ENCODE assay signal across 14 mouse cellular contexts in the genomic region with DNA sequence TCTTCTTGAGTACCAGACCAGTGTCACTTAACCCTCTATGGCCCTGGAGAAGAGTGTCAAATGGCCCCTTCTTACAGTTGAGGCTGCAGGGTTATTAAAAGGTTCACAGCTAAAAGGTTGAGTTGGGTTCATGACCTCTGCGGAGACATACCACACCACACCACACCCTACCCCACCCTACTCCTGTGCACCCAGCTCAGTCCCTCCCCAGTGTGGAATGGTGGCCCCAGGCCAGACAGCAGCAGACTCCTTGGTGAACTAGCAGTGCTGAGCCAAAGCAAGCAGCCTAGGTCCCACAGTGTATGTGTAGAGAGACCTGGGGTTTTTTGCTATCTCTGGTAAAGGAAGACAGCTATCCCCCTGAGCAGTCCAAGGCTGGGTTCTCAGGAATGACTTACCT. TPM values are rescaled to one million over a fixed set of nuclear protein-coding genes. Genes with fewer than 3 reads are reported as not detected.
DNase-seq lines count a peak whose midpoint lies in the region; ATAC-seq and TF ChIP-seq lines count a peak whose summit lies in the region.
"Had no signal": no experiment of that assay in that cellular context is flagged by ENCODE, and none has a peak within 500 bp of the region (broad histone marks: within the 10 kb centered on the region; RNA-seq: fewer than 3 reads in every experiment).

No protein-coding gene starts in this region.

- TF ChIP-seq EP300 in stomach, postnatal 0 days (optimal IDR thresholded peaks at IDR 0.05): no peak

- peak; percentile 75; the same call in 1 of the 2 replicates for ATAC-seq in embryonic facial prominence, embryonic 14.5 days (ENCODE audit: low read depth)
- ATAC-seq in stomach, postnatal 0 days (ENCODE audit: low FRiP score, low TSS enrichment): peak; percentile 83
- ATAC-seq: Patski had no signal

- no peak overlapping the region for H3K9ac ChIP-seq in embryonic facial prominence, embryonic 14.5 days (ENCODE audit: low read depth, low read length)
- no peak overlapping the region for H3K9ac ChIP-seq in stomach, postnatal 0 days (ENCODE audit: low read length)
- H3K9ac ChIP-seq: embryonic facial prominence, embryonic 13.5 days; heart, embryonic 12.5 days had no signal

- H3K4me2 ChIP-seq in embryonic facial prominence, embryonic 14.5 days (ENCODE audit: low read depth, low read length): no peak overlapping the region
- H3K4me2 ChIP-seq in stomach, postnatal 0 days (replicated peaks; ENCODE audit: low read depth): no peak overlapping the region
- H3K4me2 ChIP-seq: embryonic facial prominence, embryonic 13.5 days; heart, embryonic 12.5 days had no signal

- no peaks in the 10 kb centered on the region for H3K36me3 ChIP-seq in embryonic facial prominence, embryonic 14.5 days (ENCODE audit: control insufficient read depth, insufficient read depth, low read length)
- H3K36me3 ChIP-seq in embryonic facial prominence, embryonic 10.5 days (replicated peaks): no peaks in the 10 kb centered on the region
- no peaks in the 10 kb centered on the region for H3K36me3 ChIP-seq in stomach, postnatal 0 days (ENCODE audit: control insufficient read depth, insufficient read depth, low read length)
- H3K36me3 ChIP-seq: embryonic facial prominence, embryonic 13.5 days; heart, embryonic 12.5 days had no signal

- H3K27ac ChIP-seq in embryonic facial prominence, embryonic 14.5 days (replicated peaks; ENCODE audit: low read depth, low read length): no peak overlapping the region
- H3K27ac ChIP-seq in embryonic facial prominence, embryonic 10.5 days (replicated peaks): no peak overlapping the region
- H3K27ac ChIP-seq in stomach, postnatal 0 days (replicated peaks): peak overlapping the region; percentile 82
- H3K27ac ChIP-seq: embryonic facial prominence, embryonic 13.5 days had no signal

- H3K27me3 ChIP-seq in embryonic facial prominence, embryonic 14.5 days (replicated peaks; ENCODE audit: control insufficient read depth, insufficient read depth, low read length): no peaks in the 10 kb centered on the region; the same call in 1 of the 2 replicates
- H3K27me3 ChIP-seq in embryonic facial prominence, embryonic 10.5 days (replicated peaks; ENCODE audit: low read depth, poor library complexity, severe bottlenecking): no peaks in the 10 kb centered on the region
- no peaks in the 10 kb centered on the region for H3K27me3 ChIP-seq in stomach, postnatal 0 days (ENCODE audit: control insufficient read depth, insufficient read depth, low read length)
- H3K27me3 ChIP-seq: embryonic facial prominence, embryonic 13.5 days; Patski had no signal

- no peak for TF ChIP-seq CTCF in stomach, postnatal 0 days (IDR thresholded peaks at IDR 0.05; ENCODE audit: low read depth)

- WGBS in embryonic facial prominence, embryonic 14.5 days: 69% methylated on average over 1 of the region's 1 CpGs
- 85% methylated on average over 1 of the region's 1 CpGs for WGBS in embryonic facial prominence, embryonic 10.5 days
- 24% methylated on average over 1 of the region's 1 CpGs for WGBS in stomach, postnatal 0 days

- H3K9me3 ChIP-seq in embryonic facial prominence, embryonic 14.5 days (ENCODE audit: control insufficient read depth, low read length): no peaks in the 10 kb centered on the region
- no peaks in the 10 kb centered on the region for H3K9me3 ChIP-seq in embryonic facial prominence, embryonic 10.5 days
- no peaks in the 10 kb centered on the region for H3K9me3 ChIP-seq in stomach, postnatal 0 days (ENCODE audit: control insufficient read depth, low read length)
- H3K9me3 ChIP-seq: embryonic facial prominence, embryonic 13.5 days; heart, embryonic 12.5 days had no signal

- peak; percentile 36 for DNase-seq in embryonic facial prominence, embryonic 14.5 days (ENCODE audit: low spot score)
- no peak for DNase-seq in embryonic facial prominence, embryonic 10.5 days (ENCODE audit: low spot score)
- peak; percentile 43 for DNase-seq in urinary bladder, postnatal 25 days (ENCODE audit: low spot score)
- DNase-seq in urinary bladder, postnatal 4 days (ENCODE audit: low spot score in 2 of 2): no peak
- peak; percentile 43 for DNase-seq in lung, postnatal 10 days
- DNase-seq in stomach, postnatal 0 days (ENCODE audit: low spot score): peak; percentile 82
- DNase-seq in frontal cortex, adult 2 months (ENCODE audit: extremely low spot score in 1 of 2, low spot score in 1 of 2): no peak
- DNase-seq in right cerebral cortex, postnatal 14 days: no peak
- DNase-seq: cerebellum, adult 11 months; heart, postnatal 4 days; midbrain, embryonic 14.5 days had no signal

- H3K4me1 ChIP-seq in embryonic facial prominence, embryonic 14.5 days (ENCODE audit: control insufficient read depth, insufficient read depth, low read length): no peaks in the 10 kb centered on the region; the same call in 1 of the 2 replicates
- H3K4me1 ChIP-seq in embryonic facial prominence, embryonic 10.5 days: no peaks in the 10 kb centered on the region
- H3K4me1 ChIP-seq in stomach, postnatal 0 days (replicated peaks; ENCODE audit: control insufficient read depth, insufficient read depth): no peaks in the 10 kb centered on the region
- H3K4me1 ChIP-seq: embryonic facial prominence, embryonic 13.5 days; heart, embryonic 12.5 days had no signal

- H3K4me3 ChIP-seq in embryonic facial prominence, embryonic 14.5 days (ENCODE audit: low read depth, low read length): no peak overlapping the region
- no peak overlapping the region for H3K4me3 ChIP-seq in embryonic facial prominence, embryonic 10.5 days
- H3K4me3 ChIP-seq in stomach, postnatal 0 days (ENCODE audit: low read depth, low read length): no peak overlapping the region
- H3K4me3 ChIP-seq: embryonic facial prominence, embryonic 13.5 days; heart, embryonic 12.5 days had no signal

RNA-seq across cellular contexts. Expression of a gene that starts 54.5 kb away (rescaled TPM):
- polyA plus RNA-seq in embryonic facial prominence, embryonic 14.5 days (2014; fragmentation: Nextera tagmentation; extraction: Ambion mirVana): 2.5 and 2.8 TPM in 2 replicates
- 0.55 and 0.60 TPM in 2 replicates for polyA plus RNA-seq in embryonic facial prominence, embryonic 10.5 days (2016; fragmentation: Nextera tagmentation; extraction: Ambion mirVana)
- 59.1 and 62.1 TPM in 2 replicates for polyA plus RNA-seq in stomach, postnatal 0 days (2015; fragmentation: Nextera tagmentation; extraction: Ambion mirVana)
- 0.19 and 0.26 TPM in 2 replicates for polyA plus RNA-seq in frontal cortex, adult 2 months (2012; rRNA removed)
- polyA plus RNA-seq: midbrain, embryonic 14.5 days had no signal

Comparison
In these comparisons a context has a peak if more than half of its experiments do, and no peak if none do; other contexts are left out.
1. DNase-seq: peak in embryonic facial prominence, embryonic 14.5 days (single experiment), urinary bladder, postnatal 25 days (single experiment), lung, postnatal 10 days (single experiment) and stomach, postnatal 0 days (single experiment); none in embryonic facial prominence, embryonic 10.5 days (single experiment), urinary bladder, postnatal 4 days (0 of 2), frontal cortex, adult 2 months (0 of 2) and right cerebral cortex, postnatal 14 days (single experiment).
2. RNA of a gene that starts 54.5 kb away (polyA plus RNA-seq): 59.1 to 62.1 TPM in stomach, postnatal 0 days; 2.5 to 2.8 TPM in embryonic facial prominence, embryonic 14.5 days, 0.55 to 0.60 TPM in embryonic facial prominence, embryonic 10.5 days and 0.19 to 0.26 TPM in frontal cortex, adult 2 months; every median in the first group is over 10 times any median in the second.